Mouse (Mus musculus): Measurements from ENCODE around the gene Jaml.

Jaml gene

GRCm38 (mm10) chr9:45071800-45072199 lies 7.2 kb upstream of the Jaml start:
- no peak for ATAC-seq (ENCODE audit: insufficient number of reproducible peaks, low FRiP score, low TSS enrichment)

DNA sequence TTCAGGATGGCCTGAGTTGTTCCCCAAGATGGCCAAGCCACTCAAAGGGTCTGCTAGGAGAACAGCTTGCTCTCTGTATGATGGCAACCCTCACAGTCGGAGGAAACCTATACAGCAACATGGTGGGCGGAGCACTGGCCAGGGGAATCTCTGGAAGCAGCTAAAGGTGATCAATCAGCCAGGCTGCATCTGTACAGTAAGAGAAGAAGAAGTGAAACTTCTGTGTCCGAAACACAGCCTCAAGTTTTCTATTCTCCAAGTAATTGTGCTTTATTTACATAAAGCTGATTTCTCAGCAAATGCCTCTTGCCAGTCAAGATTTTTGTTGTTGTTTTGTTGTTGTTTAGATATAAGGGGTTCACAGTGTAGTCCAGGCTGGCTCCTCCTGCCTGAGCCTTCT lies 1.1 kb upstream of the Jaml start:
- no peak for ATAC-seq (ENCODE audit: insufficient number of reproducible peaks, low FRiP score, low TSS enrichment)

DNA sequence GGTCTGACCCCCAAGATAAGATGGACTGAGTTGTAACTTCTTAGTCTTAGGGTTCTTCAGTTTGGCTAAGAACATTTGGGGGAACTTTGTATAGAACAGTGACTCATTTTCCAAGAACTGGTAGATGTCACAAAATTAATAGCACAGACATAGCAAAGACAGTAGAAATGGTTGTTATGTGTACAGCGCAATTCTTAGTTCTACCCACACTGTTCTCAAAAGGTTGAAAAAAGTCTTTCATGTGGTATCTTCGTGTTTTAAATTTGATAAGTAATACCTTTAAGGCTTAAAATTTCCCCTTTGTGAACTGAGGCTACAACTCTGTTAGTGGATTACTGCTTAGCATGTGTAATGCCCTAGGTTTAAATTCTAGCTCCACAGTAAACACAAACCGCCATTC lies 4.1 kb downstream of the Jaml start:
- no peak for ATAC-seq (ENCODE audit: insufficient number of reproducible peaks, low FRiP score, low TSS enrichment)

GRCm38 (mm10) chr9:45084556-45084955 lies 5.6 kb downstream of the Jaml start:
- ATAC-seq (ENCODE audit: insufficient number of reproducible peaks, low FRiP score, low TSS enrichment) = no peak

GRCm38 (mm10) chr9:45085741-45086690 lies 7.0 kb downstream of the Jaml start:
- ATAC-seq (ENCODE audit: insufficient number of reproducible peaks, low FRiP score, low TSS enrichment) = peak; percentile 88

DNA sequence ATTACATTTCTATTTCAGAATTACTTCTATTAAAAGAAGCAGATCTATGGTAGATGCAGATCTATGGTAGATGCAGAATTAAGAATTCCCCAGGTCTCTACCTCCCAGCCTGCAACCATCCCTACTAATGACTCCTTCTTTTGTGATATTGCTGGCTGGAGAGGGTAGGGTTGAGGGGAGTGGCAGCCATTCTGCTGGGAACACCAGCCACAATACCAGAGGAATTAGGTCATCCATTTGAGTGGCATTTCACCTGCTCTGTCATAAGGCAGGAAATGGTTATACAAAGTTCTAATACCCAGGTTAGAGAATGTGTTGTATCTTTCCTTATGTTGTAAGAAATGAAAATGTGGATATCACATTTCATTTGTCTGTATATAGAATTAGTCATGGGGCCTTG lies 9.1 kb downstream of the Jaml start:
- no peak for ATAC-seq (ENCODE audit: insufficient number of reproducible peaks, low FRiP score, low TSS enrichment)

DNA sequence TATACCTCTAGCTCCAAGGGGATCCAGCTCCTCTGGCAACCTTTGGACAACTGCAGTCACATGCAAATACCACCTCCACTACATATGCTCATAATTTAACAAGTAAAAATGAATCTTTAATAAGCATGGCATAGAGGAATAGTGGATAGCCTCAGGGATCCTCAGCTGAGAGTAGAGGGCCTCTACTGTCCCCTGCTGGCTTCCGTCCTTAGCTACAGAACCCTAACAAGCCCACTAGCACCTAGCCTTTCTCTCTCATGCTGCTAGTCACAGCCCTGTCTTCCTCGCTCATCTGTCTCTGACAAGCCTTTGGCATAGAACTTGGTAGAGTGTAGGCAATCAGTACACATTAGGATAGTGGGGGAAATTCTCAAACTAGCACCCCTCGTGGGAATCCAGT lies 11.8 kb downstream of the Jaml start:
- ATAC-seq (ENCODE audit: insufficient number of reproducible peaks, low FRiP score, low TSS enrichment) = no peak

DNA sequence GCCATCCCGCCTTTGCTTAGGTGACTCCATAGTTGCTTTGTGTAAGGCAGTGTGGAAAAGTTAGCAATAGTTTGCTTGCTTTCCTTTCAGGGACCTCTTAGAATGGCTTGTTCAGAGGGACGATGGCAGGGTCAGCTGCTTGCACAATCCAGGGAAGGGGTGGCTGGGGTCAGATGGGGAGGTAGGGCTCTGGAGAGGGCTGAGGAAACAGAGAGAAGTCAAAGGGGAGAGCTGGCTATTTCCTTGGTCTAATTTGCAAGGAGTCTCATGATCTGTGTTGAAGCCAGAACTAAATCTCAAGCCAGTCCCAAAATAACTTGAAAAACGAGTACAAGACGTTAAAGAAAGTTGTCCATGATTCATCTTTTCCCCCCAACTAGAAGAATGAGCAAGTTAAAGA lies 13.7 kb downstream of the Jaml start:
- ATAC-seq (ENCODE audit: insufficient number of reproducible peaks, low FRiP score, low TSS enrichment) = no peak

GRCm38 (mm10) chr9:45095149-45095937 lies 16.4 kb downstream of the Jaml start:
- ATAC-seq (ENCODE audit: insufficient number of reproducible peaks, low FRiP score, low TSS enrichment) = no peak

DNA sequence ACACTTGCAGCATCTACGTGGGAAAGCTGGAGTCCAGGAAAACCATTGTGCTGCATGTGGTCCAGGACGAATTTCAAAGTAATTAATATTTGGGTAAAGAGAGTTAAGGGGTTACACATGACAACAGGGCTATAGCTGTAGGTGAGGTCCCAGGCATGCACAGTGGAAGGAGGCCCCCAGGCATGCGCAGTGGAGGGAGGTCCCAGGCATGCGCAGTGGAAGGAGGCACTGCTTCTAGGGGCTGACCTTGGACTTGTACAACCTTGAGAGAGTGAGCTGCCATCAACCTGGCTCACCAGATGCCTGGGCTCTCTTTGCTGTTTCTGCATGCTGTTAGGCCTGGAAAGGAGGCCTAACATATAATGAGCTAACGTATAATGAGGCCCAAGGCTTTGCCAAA lies 18.9 kb downstream of the Jaml start:
- ATAC-seq (ENCODE audit: insufficient number of reproducible peaks, low FRiP score, low TSS enrichment) = no peak

GRCm38 (mm10) chr9:45098426-45098825 lies 19.4 kb downstream of the Jaml start:
- ATAC-seq (ENCODE audit: insufficient number of reproducible peaks, low FRiP score, low TSS enrichment) = no peak

GRCm38 (mm10) chr9:45102528-45102927 lies 23.5 kb downstream of the Jaml start:
- ATAC-seq (ENCODE audit: insufficient number of reproducible peaks, low FRiP score, low TSS enrichment) = no peak

DNA sequence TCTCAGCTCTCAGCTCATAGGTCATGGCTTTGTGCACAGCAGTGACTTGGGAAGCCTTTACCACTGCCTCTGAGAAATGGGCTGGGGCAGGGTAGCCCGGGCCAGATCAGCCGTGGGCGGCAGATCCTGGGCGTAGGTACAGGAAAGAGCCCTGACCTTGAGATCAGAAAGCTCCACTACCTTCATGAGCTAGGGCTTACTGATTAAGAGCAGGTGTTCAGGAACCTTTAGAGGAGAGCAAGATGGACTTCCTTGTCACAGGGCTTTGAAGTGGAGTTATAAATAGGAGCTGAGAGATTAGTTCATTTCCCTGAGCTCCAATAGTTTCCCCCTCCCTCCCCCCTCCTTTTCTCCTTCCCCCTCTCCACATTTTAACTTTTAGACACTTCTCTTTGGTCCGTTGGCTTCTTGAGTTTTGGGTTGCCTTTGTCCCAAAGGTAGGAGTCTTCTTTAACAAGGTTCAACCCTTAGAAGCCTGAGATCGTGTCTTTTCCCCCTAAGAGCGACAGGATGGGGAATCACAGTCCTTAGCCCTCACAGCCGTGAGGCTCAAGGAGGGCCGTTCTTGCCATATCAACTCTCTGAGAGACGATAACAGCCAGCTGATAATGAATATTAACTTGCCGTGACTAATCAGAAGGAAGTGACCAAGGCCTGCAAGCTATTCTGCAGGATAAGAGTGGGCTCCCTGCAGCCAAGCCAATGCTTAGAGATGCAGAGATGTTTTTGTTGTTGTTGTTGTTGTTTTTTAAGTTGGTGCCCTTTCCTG lies 24.4 kb downstream of the Jaml start:
- no peak for ATAC-seq (ENCODE audit: insufficient number of reproducible peaks, low FRiP score, low TSS enrichment)

DNA sequence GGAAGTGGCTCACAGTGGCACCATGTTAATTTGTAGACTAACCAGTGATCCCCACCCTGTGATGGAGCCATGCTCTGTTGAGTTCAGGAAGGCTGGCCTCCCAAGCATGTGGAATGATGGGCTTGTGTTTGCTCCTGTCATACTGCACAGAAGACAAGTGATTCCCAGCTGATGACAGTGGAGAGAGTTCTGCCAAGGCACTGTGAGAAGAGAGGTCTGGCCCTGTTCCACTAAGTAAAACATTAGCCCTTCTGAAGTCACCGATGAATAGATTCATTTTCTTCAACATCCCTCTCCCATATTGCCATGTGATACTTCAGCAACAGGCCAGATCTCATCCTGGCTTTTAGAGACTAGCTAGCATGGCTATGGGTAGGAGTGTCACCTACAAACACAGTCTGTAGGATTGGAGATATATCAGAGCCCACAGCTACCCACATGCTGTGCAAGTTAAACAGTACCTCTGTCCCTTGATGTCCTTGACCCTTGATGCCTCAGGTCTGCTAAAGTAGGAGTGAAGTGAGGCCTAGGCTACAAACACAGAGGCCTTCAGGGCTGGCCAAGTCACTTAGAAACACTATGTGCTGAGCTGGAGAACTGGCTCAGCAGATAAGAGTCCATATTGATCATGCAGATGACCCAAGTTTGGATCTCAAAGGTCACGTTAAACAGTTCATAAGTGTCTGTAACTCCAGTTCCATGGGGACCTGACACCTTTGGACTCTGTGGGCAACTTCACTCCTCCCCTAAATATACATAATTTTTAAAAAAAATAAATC lies 26.8 kb downstream of the Jaml start:
- ATAC-seq (ENCODE audit: insufficient number of reproducible peaks, low FRiP score, low TSS enrichment) = no peak

- ATAC-seq (ENCODE audit: insufficient number of reproducible peaks, low FRiP score, low TSS enrichment) = peak; percentile 84
These were observed 36.7 kb downstream of the Jaml start for GRCm38 (mm10) chr9:45115706-45116105.

DNA sequence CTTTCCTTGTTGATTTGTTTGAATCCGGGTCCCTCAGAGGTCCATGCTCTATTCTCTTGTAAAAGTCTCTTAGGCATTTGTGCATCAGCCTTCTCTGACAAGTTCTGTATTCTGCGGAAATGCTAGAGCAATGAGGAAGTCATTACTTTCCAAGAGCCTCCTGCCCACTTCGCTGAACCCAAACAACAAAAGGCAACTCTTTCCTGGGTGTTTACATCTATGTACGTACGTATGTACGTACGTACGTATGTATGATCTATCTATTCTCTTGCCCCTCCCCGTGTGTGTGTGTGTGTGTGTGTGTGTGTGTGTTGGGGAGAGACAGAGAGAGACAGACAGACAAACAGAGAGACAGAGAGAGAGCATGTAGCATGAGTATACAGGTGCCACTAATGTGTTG lies 37.8 kb downstream of the Jaml start:
- ATAC-seq (ENCODE audit: insufficient number of reproducible peaks, low FRiP score, low TSS enrichment) = no peak

DNA sequence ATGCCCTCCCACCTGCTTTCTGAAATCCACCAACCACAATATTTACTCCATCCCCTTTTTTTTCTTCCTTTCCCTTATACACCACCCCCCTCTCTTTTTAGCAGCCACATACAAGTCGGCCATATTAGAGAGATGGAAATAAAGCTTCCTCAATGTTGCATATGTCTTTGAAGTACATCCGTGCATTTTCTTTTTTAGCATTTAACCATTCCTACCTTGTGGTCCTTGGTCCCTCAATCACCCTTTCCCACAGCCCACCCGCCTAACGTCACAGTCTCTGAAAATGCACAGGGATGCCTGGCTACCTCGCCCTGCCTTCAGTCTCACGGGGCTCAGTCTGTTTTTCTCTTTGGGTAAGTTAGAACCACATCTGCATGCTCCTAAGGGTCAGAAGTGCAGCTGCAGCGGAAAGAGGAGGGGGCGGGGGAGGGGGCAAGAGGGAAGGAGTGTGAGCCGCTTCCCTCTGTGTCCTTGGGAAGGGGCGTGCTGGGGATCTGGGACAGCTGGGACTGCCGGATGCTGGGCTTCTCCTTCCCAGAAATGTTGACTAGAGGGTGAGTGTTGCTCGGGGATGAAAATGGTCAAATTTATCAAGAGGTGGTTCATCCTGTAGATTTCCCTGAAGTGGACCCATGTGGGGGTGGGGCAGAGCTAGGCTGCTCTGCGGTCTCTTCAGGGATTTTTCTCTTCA lies 38.9 kb downstream of the Jaml start, which contains the start of gene Scn2b:
Gene Scn2b, plus strand, starts transcription at position 42 of the 691 bp plus-strand sequence.
- ATAC-seq (ENCODE audit: insufficient number of reproducible peaks, low FRiP score, low TSS enrichment) = no peak

DNA sequence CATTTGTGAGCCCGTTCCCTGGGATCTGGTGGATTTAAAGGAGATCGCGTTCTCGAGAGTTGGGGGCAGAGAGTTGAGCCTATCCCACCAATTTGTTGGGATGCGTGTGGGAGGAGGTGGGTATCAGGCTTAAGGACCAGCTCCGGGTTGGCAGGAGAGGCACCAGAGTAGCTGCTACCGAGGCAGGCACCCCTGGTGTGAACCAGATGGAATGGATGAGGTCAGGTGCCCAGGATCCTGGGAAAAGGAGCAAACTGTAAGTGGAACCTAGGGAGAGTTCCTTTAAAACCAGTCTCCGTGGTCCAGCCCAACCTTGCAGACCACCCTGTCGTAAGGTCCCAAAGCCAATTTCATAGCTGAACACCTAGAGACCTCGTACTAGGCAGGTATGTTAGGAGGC lies 39.6 kb downstream of the Jaml start:
- ATAC-seq (ENCODE audit: insufficient number of reproducible peaks, low FRiP score, low TSS enrichment) = peak; percentile 49; the same call in 1 of the 2 replicates

DNA sequence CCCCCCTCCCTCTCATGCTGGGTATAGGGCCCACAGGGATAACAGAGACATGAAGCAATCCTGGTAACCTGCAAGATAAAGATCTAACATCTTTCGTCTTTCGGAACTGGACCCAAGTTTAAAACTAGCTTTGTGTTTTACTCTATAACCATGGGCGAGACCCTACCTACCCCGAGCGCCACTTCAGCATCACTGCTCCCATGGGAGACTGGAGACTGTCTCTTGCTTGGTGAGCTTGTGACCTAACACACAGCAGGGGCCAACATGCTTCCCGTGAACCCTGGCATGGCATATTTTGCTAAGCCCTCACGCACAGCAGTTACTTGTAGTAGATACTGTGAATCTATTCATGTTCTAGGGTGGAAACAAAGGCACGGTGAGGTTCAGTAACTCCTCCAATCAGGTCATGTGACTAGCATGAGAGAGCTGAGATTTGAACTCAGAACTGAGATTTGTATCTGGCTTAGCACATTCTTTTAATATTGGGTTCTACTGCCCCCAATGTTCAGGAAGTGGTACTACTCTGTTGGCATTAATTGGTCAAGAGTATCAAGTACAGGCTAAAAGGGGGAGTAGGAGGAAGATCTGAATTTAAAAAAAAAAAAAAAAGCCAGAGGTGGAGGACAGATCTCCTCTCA lies 40.5 kb downstream of the Jaml start:
- ATAC-seq (ENCODE audit: insufficient number of reproducible peaks, low FRiP score, low TSS enrichment) = no peak

Data from cerebellum, adult (tissue).